Mouse (Mus musculus) WW6 (cell line): ENCODE measurements around the gene Pigl.
A peak's percentile ranks its signal among the peaks of the same experiment; 100 is the strongest.

Source experiments
- DNase-seq: peaks from one replicate; pipeline ENCODE4 v3.0.0-alpha.2; 2013; ENCODE audit warnings: low read depth, low spot score

Pigl gene

GRCm38 (mm10) chr11:62513311-62513710, 55.1 kb downstream of the Pigl start:
- no peak for DNase-seq

DNA sequence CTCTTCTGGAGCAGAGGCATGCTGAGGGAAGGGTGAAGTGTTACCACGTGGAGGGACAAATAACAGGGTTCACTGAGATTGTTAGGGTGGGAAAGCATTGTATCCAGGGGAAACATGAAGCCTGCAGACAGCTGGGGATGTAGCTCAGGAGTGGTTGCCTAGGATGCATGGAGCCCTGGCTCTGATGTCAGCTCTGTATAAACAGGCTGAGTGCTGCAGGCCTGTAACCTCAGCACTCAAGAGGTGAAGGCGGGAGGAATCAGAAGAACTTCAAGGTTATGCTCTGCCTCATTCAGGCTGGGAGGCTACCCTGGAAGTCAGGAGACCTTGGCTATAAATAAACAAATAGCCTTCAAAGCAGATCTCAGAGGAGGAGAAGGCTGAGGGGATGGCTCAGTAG, 60.7 kb downstream of the Pigl start:
- no peak for DNase-seq

- DNase-seq: no peak
These were observed 64.0 kb downstream of the Pigl start for GRCm38 (mm10) chr11:62522283-62522682.

DNA sequence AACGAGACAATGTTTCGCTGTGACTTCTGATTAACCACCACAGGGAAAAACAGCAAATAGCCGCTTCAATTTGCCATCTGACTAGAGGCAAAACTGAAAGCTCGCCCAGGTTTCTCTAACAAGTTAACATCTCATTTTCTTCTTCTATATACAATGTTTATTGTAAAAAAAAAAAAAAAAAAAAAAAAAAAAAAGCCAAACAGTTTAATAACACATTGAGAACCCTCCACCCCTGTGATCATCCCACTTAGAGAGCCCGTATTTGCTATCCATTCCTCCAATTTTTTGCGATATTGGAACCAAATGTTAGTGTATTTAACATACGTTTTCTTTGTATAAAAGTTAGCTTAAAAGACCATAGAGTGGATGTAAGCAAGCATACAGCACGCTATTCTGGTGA, 78.8 kb downstream of the Pigl start:
- no peak for DNase-seq

DNA sequence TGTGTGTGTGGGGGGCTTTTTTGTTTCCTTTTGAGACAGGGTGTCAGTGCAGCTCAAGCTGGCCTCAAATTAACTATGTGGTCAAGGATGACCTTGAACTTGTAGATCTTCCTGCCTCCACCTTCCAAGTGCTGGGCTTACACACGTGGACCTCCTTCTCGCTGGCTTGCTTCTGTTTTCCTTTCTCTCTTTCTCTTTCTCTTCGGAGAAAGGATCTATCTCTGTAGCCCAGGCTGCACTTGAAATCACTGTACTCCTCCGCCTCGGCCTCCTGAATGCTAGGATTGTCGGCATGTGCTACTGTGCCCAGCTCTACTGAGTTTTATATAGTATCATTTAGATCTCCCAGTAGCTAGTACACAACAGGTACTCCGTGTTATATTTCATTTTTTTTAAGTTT, 79.3 kb downstream of the Pigl start:
- no peak for DNase-seq

GRCm38 (mm10) chr11:62538321-62539088, 80.2 kb downstream of the Pigl start:
- DNase-seq: no peak

GRCm38 (mm10) chr11:62539089-62539890, 81.0 kb downstream of the Pigl start, which contains the start of gene Cenpv:
TSS of gene Cenpv (minus strand) at chr11:62539261.
- peak; percentile 72 for DNase-seq

DNA sequence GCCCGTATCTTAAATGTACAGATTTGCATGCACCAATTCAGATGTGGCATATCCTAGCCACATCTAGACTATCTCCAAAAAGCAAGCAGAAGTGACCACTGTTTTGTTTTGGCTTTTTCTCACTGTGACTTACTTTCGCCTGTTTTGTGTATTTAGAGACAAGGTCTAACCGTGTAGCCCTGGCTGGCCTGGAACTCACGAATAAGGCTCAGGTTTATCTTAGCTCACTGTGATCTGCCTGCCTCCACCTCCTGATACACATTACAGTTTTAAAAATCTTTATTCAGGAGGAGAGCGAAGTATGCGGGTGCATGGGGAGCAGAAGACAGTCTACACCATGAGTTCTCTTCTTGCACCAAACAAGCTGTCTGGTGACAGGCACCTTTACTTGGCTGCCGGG, 81.9 kb downstream of the Pigl start:
- DNase-seq: no peak

DNA sequence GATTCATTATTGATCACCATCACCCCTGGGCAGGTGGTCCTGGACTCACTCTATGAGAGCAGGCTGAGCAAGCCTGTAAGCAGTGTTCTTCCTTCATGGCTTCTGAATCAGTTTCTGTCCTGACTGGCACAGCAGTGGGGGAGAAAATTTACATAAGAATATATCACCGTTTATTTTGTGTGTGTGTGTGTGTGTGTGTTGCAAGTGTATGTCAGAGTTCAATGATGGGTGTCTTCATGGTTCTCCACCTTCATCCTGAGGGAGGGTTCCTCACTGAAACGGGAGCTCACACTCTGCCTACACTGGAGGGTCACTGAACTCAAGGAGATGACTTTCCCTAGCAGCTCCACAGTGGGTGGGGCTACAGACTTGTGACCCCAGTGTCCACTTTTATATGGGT, 82.7 kb downstream of the Pigl start:
- DNase-seq: no peak

- no peak for DNase-seq
These were observed 83.3 kb downstream of the Pigl start for GRCm38 (mm10) chr11:62541581-62541980.

DNA sequence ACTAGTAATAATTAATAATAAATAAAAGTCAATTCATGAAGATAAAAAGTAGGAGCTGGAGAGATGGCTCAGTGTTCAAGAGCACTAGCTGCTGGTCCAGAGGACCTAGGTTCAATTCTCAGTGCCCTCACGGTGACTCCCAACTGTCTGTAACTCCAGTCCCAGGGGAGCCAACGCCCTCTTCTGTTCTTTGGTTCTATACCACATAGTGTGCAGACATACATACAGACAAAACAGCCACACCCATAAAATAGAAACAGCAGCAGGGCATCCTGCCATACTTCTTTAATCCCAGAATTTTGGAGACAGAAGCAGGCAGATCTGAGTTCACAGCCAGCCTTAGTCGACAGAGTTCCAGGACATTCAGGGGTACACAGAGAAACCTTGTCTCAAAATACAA, 85.7 kb downstream of the Pigl start:
- DNase-seq: no peak

- DNase-seq: no peak
These were observed 91.5 kb downstream of the Pigl start for GRCm38 (mm10) chr11:62549782-62550181.

GRCm38 (mm10) chr11:62550227-62550685, 92.0 kb downstream of the Pigl start:
- DNase-seq: peak; percentile 71

DNA sequence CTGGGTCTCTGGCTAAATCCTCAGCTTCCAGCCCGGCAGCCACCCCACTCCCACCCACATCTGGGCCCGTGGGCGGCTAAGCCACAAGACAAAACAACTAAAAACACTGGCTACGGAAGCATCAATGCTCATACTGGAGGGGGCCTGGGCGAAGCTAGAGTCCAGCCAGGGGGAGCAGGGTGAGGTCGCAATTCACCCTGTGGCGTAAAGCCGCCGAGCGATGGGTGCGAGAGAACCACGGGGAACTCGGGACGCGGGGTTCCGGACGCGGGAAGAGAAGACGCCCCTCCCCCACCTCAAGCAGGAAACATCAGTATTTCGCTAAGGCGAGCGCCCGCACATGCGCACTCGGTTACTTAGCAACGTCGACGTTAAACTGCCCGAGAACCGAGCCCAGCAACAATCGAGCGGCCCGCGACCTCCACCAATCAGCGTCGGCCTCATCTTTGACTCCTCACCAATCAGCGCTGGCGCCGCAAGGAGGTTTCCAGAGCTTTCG, 92.5 kb downstream of the Pigl start, which contains the start of gene Ubb:
Gene Ubb (plus strand): TSS at position 445 of the 499 bp plus-strand sequence.
- peak; percentile 100 for DNase-seq

GRCm38 (mm10) chr11:62551226-62552119, 93.2 kb downstream of the Pigl start:
- DNase-seq: no peak

GRCm38 (mm10) chr11:62553186-62553585, 94.9 kb downstream of the Pigl start:
- DNase-seq: no peak

DNA sequence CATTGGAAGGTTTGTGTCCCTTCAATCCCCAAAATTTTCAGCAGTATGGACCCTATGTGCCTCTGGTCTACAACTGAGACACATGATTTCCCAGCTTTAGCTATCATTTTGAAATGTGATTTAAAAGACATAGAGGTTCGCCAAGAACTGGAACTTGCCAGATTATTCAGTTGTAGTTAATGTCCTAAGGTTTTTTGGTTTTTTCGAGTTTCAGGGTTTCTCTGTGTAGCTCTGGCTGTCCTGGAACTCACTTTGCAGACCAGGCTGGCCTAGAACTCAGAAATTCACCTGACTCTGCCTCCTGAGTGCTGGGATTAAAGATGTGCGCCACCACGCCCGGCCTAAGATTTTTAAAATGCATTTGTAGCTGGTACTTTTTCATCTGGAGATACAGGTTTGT, 95.4 kb downstream of the Pigl start:
- DNase-seq: no peak

GRCm38 (mm10) chr11:62554163-62554855, 96.0 kb downstream of the Pigl start:
- no peak for DNase-seq

- no peak for DNase-seq
These were observed 96.8 kb downstream of the Pigl start for GRCm38 (mm10) chr11:62554934-62555517.

DNA sequence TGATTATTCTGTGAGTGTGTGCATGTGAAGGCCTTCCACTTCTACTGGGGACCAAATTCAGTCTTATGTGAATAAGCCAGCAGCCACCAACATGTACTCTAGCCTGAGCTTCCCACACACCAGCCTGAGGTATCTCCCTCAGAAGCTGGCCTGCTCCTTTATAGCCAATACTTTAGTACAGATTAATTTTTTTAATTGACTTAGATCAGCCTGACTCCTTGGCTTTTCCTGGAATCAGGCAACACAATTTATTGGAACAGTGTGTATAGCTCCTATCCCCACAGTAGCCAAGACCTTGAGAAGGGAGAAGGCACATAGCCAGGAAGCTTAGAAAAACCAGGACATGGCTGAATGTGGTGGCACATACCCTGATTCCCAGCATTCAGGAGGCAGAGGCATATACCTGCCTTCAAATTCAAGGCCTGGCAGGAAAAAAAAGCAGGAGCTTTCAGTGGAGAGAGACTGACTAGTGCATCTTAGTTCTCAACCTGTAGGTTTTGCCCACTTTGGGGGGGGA, 97.7 kb downstream of the Pigl start:
- no peak for DNase-seq
